Mouse (Mus musculus) megakaryocyte, embryonic 14.5 days (primary cell): ENCODE results near the gene Neil1.

Experiments used
- FLI1 ChIP-seq: IDR thresholded peaks from 2 replicates; pipeline ENCODE4 v1.6.1; 2012; ENCODE audit warnings: low read length, inconsistent platforms, mixed read lengths
- GATA1 ChIP-seq: IDR thresholded peaks from 3 replicates; pipeline ENCODE4 v1.6.1; 2012; ENCODE audit warnings: mixed read lengths, low read length, inconsistent platforms, borderline replicate concordance

DNA sequence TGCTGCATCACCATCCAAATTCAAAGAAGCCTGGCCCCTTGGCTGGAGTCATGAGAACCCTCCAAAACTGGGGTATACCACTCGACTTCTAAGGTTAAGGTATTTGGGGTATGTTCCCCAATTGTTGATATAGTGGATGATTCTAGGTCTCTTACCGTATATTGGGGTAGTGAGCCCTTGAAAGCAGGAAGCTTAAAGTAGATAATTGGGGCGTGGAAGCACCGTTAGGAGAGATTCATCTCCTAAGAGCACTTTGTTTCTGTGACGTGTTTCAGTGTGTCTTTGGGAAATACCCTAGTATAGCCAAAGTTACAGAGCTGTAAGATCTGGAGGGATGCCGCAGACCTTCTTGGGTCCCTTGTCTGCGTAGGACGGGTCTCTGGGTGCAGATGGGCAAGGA, 49.3 kb upstream of the Neil1 start:
- TF ChIP-seq GATA1 (no peak), FLI1 (no peak)
